Mouse (Mus musculus): ENCODE results near the gene Hvcn1. TPM values are rescaled to one million over a fixed set of nuclear protein-coding genes. Genes with fewer than 3 reads are reported as not detected.

Gene Hvcn1
- polyA plus RNA-seq, 2 experiments = 1.3 to 1.6 TPM

DNA sequence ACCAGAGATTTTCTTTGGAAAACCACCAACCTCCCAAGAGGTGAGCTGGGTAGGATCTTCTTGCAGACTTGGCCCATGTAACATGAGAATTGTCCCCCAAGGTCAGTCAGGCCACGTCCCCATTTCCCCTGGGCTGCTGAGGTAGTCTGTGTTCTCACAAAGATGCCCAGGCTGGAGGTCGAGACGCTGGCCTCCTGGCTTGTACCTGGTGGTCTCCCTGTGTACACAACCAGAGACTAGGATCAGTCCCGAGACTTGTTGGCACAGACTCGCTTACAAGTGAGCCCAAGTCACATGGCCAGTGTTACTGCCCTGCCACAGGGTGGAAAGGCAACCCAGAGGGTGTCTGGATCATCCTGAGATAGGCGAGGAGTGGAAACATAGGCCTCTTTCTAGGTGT is 4.7 kb upstream of the Hvcn1 start:
- TF ChIP-seq EP300 (IDR thresholded peaks at IDR 0.05; ENCODE audit: low read depth) (no peak), CTCF (IDR thresholded peaks at IDR 0.05; ENCODE audit: low read depth) (no peak)
- Histone ChIP-seq H3K36me3 (replicated peaks; ENCODE audit: control insufficient read depth, insufficient read depth, low read depth) (no peaks in the 10 kb centered on the region), H3K27ac (no peak overlapping the region), H3K9ac (replicated peaks) (no peak overlapping the region), H3K4me3 (ENCODE audit: insufficient read depth in 1 of 2, low read depth in 2 of 2, low read length in 2 of 2) (no peak overlapping the region), H3K4me2 (ENCODE audit: low read depth) (no peak overlapping the region), H3K9me3 (ENCODE audit: control insufficient read depth, low read length) (no peaks in the 10 kb centered on the region), H3K4me1 (replicated peaks; ENCODE audit: control insufficient read depth in 2 of 2, insufficient read depth in 2 of 2, low read length in 1 of 2) (no peaks in the 10 kb centered on the region), H3K27me3 (ENCODE audit: control insufficient read depth, insufficient read depth, low read length) (no peaks in the 10 kb centered on the region)
- ATAC-seq (ENCODE audit: insufficient read depth) = no peak
- WGBS (ENCODE audit: insufficient replicate concordance) = 61% methylated on average over 6 of the region's 6 CpGs
- no peak for DNase-seq (ENCODE audit: low read depth in 3 of 3, low spot score in 3 of 3)

DNA sequence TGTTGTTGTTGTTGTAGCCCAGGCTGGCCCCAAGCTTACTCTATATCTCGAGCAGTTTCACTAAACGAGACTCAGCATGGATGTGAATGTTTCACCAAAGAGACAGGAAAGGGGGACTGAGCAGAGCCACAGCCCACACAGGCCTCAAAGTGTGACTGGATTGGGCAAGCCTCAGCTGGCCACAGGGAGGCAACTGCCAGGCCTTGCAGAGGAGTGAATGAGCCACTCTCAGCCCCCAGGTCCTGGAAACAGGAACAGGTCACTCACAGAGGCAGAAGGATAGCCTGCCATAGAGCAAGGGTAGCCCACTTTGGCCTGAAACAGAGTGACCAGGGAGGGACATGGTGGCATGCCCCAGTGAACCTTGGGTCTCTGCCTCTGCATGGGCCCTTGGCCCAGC is 2.4 kb upstream of the Hvcn1 start:
- Histone ChIP-seq H3K4me2 (ENCODE audit: low read depth) (no peak overlapping the region), H3K9ac (replicated peaks) (no peak overlapping the region), H3K36me3 (replicated peaks; ENCODE audit: control insufficient read depth, insufficient read depth, low read depth) (no peaks in the 10 kb centered on the region), H3K4me1 (replicated peaks; ENCODE audit: control insufficient read depth in 2 of 2, insufficient read depth in 2 of 2, low read length in 1 of 2) (no peaks in the 10 kb centered on the region), H3K4me3 (ENCODE audit: insufficient read depth in 1 of 2, low read depth in 2 of 2, low read length in 2 of 2) (no peak overlapping the region), H3K27ac (no peak overlapping the region), H3K27me3 (ENCODE audit: control insufficient read depth, insufficient read depth, low read length) (no peaks in the 10 kb centered on the region), H3K9me3 (ENCODE audit: control insufficient read depth, low read length) (no peaks in the 10 kb centered on the region)
- DNase-seq (ENCODE audit: low read depth in 3 of 3, low spot score in 3 of 3) = no peak
- no peak for ATAC-seq (ENCODE audit: insufficient read depth)
- WGBS (ENCODE audit: insufficient replicate concordance) = 46% methylated on average over 2 of the region's 2 CpGs
- TF ChIP-seq CTCF (IDR thresholded peaks at IDR 0.05; ENCODE audit: low read depth) = no peak
- no peak for TF ChIP-seq EP300 (IDR thresholded peaks at IDR 0.05; ENCODE audit: low read depth)

GRCm38 (mm10) chr5:122208909-122209308 is 2.3 kb downstream of the Hvcn1 start:
- no peak overlapping the region for H3K9ac ChIP-seq (replicated peaks)
- H3K4me3 ChIP-seq (ENCODE audit: insufficient read depth in 1 of 2, low read depth in 2 of 2, low read length in 2 of 2) = no peak overlapping the region
- no peak for ATAC-seq (ENCODE audit: insufficient read depth)
- no peaks in the 10 kb centered on the region for H3K27me3 ChIP-seq (ENCODE audit: control insufficient read depth, insufficient read depth, low read length)
- no peak overlapping the region for H3K27ac ChIP-seq
- 58% methylated on average over 6 of the region's 6 CpGs for WGBS (ENCODE audit: insufficient replicate concordance)
- no peak for TF ChIP-seq CTCF (IDR thresholded peaks at IDR 0.05; ENCODE audit: low read depth)
- no peak for TF ChIP-seq EP300 (IDR thresholded peaks at IDR 0.05; ENCODE audit: low read depth)
- no peak for DNase-seq (ENCODE audit: low read depth in 3 of 3, low spot score in 3 of 3)
- no peaks in the 10 kb centered on the region for H3K9me3 ChIP-seq (ENCODE audit: control insufficient read depth, low read length)
- H3K36me3 ChIP-seq (replicated peaks; ENCODE audit: control insufficient read depth, insufficient read depth, low read depth) = no peaks in the 10 kb centered on the region
- H3K4me2 ChIP-seq (ENCODE audit: low read depth) = no peak overlapping the region
- no peaks in the 10 kb centered on the region for H3K4me1 ChIP-seq (replicated peaks; ENCODE audit: control insufficient read depth in 2 of 2, insufficient read depth in 2 of 2, low read length in 1 of 2)

- TF ChIP-seq CTCF (IDR thresholded peaks at IDR 0.05; ENCODE audit: low read depth) (no peak), EP300 (IDR thresholded peaks at IDR 0.05; ENCODE audit: low read depth) (no peak)
- H3K9ac ChIP-seq (replicated peaks) = no peak overlapping the region
- H3K27ac ChIP-seq = no peak overlapping the region
These were observed 3.2 kb downstream of the Hvcn1 start for GRCm38 (mm10) chr5:122209591-122210368.

GRCm38 (mm10) chr5:122210890-122211289 is 4.3 kb downstream of the Hvcn1 start:
- H3K27ac ChIP-seq = no peak overlapping the region

More at GRCm38 (mm10) chr5:122209591-122210368, 3.2 kb downstream of the Hvcn1 start:
- no peak for DNase-seq (ENCODE audit: low read depth in 3 of 3, low spot score in 3 of 3)
- Histone ChIP-seq H3K27me3 (ENCODE audit: control insufficient read depth, insufficient read depth, low read length) (no peaks in the 10 kb centered on the region), H3K36me3 (replicated peaks; ENCODE audit: control insufficient read depth, insufficient read depth, low read depth) (no peaks in the 10 kb centered on the region), H3K9me3 (ENCODE audit: control insufficient read depth, low read length) (no peaks in the 10 kb centered on the region), H3K4me3 (ENCODE audit: insufficient read depth in 1 of 2, low read depth in 2 of 2, low read length in 2 of 2) (peak overlapping the region; percentile 16 to 35; a peak in 3 of 4 replicates), H3K4me1 (replicated peaks; ENCODE audit: control insufficient read depth in 2 of 2, insufficient read depth in 2 of 2, low read length in 1 of 2) (no peaks in the 10 kb centered on the region), H3K4me2 (ENCODE audit: low read depth) (peak overlapping the region; percentile 26)
- no peak for ATAC-seq (ENCODE audit: insufficient read depth)
- WGBS (ENCODE audit: insufficient replicate concordance) = 11% methylated on average over 16 of the region's 21 CpGs

More at GRCm38 (mm10) chr5:122210890-122211289, 4.3 kb downstream of the Hvcn1 start:
- TF ChIP-seq CTCF (IDR thresholded peaks at IDR 0.05; ENCODE audit: low read depth) (no peak), EP300 (IDR thresholded peaks at IDR 0.05; ENCODE audit: low read depth) (no peak)
- Histone ChIP-seq H3K9ac (replicated peaks) (no peak overlapping the region), H3K9me3 (ENCODE audit: control insufficient read depth, low read length) (no peaks in the 10 kb centered on the region), H3K4me3 (ENCODE audit: insufficient read depth in 1 of 2, low read depth in 2 of 2, low read length in 2 of 2) (no peak overlapping the region), H3K4me1 (replicated peaks; ENCODE audit: control insufficient read depth in 2 of 2, insufficient read depth in 2 of 2, low read length in 1 of 2) (no peaks in the 10 kb centered on the region), H3K27me3 (ENCODE audit: control insufficient read depth, insufficient read depth, low read length) (no peaks in the 10 kb centered on the region), H3K4me2 (ENCODE audit: low read depth) (no peak overlapping the region), H3K36me3 (replicated peaks; ENCODE audit: control insufficient read depth, insufficient read depth, low read depth) (no peaks in the 10 kb centered on the region)
- 65% methylated on average over 8 of the region's 8 CpGs for WGBS (ENCODE audit: insufficient replicate concordance)
- ATAC-seq (ENCODE audit: insufficient read depth) (no peak), DNase-seq (ENCODE audit: low read depth in 3 of 3, low spot score in 3 of 3) (no peak)
